Comparison of ENCODE assay signal across 11 mouse cellular contexts in the genomic region with DNA sequence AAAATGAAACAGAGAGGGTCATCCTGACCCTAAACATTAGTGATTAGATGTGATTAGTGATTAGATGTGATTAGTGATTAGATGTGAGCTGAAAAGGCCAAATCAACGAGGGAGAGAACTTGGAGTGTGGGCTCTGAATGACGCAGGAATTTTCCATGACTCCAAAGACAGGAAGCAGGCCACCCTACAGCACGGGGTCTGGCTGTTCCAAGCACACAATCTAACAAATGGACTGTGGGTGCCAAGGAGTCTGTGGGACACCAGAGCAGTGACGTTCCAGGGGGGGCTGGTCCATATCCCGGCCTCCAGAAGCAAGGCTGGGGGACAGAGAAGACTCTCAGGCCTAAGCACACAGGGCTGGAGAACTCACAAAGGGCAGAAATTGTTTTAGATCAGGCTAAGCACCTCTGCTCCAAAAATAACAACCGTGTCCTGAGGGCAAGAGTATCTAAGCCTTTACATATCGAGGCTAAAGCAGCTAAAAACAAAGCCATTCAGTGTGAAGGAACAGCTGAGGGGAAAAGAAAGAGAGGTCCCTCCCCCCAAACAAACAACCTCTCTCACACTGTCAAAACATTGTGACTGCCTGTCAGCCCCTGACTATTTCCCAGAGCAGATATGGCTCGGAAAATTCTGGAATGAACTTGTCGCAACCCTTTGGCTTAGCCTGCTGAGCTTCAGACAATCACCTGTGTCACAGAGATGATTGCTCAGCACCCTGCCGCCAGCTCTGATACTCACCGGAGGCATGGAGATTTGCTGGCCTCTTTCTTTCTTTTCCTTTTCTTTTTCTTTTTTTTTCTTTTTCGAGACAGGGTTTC. TPM values are rescaled to one million over a fixed set of nuclear protein-coding genes. Genes with fewer than 3 reads are reported as not detected.
DNase-seq lines count a peak whose midpoint lies in the region; ATAC-seq lines count a peak whose summit lies in the region.
"Had no signal": no experiment of that assay in that cellular context is flagged by ENCODE, and none has a peak within 500 bp of the region (broad histone marks: within the 10 kb centered on the region; RNA-seq: fewer than 3 reads in every experiment).

No protein-coding gene starts in this region.

- intact Hi-C loops in heart, postnatal 10 days (cut with DNase I) = no loop called here

- H3K9me3 ChIP-seq in embryonic facial prominence, embryonic 12.5 days = no peaks in the 10 kb centered on the region
- H3K9me3 ChIP-seq in midbrain, embryonic 10.5 days (replicated peaks) = no peaks in the 10 kb centered on the region

- no peaks in the 10 kb centered on the region for H3K27me3 ChIP-seq in embryonic facial prominence, embryonic 12.5 days
- H3K27me3 ChIP-seq in midbrain, embryonic 10.5 days (ENCODE audit: low read depth, poor library complexity, severe bottlenecking) = no peaks in the 10 kb centered on the region

- peak; percentile 97 for DNase-seq in heart, adult 11 months
- DNase-seq in heart, adult 8-10 months (ENCODE audit: low spot score) = no peak
- DNase-seq in heart, postnatal 10 days = peak; percentile 33 to 40
- DNase-seq in lung, postnatal 14 days = peak; percentile 23
- no peak for DNase-seq in midbrain, embryonic 10.5 days (ENCODE audit: low spot score)
- no peak for DNase-seq in cerebellum, postnatal 14 days
- DNase-seq in gastrocnemius, postnatal 4 days (ENCODE audit: low spot score in 2 of 2) = no peak
- DNase-seq: gastrocnemius, postnatal 36 days; layer of hippocampus, adult 9-11 months; liver had no signal

- no peak overlapping the region for H3K9ac ChIP-seq in embryonic facial prominence, embryonic 12.5 days

- no peaks in the 10 kb centered on the region for H3K36me3 ChIP-seq in embryonic facial prominence, embryonic 12.5 days
- H3K36me3 ChIP-seq in midbrain, embryonic 10.5 days = no peaks in the 10 kb centered on the region

- H3K4me3 ChIP-seq in embryonic facial prominence, embryonic 12.5 days = no peak overlapping the region
- no peak overlapping the region for H3K4me3 ChIP-seq in midbrain, embryonic 10.5 days

- no peaks in the 10 kb centered on the region for H3K4me1 ChIP-seq in embryonic facial prominence, embryonic 12.5 days
- no peaks in the 10 kb centered on the region for H3K4me1 ChIP-seq in midbrain, embryonic 10.5 days

- ATAC-seq in embryonic facial prominence, embryonic 12.5 days (ENCODE audit: insufficient number of reproducible peaks, insufficient read depth, low FRiP score, low TSS enrichment) = no peak

- no peak overlapping the region for H3K4me2 ChIP-seq in embryonic facial prominence, embryonic 12.5 days (replicated peaks)

- WGBS in embryonic facial prominence, embryonic 12.5 days = 38% methylated on average over 12 of the region's 12 CpGs
- WGBS in midbrain, embryonic 10.5 days = 78% methylated on average over 12 of the region's 12 CpGs

- H3K27ac ChIP-seq in embryonic facial prominence, embryonic 12.5 days = peak overlapping the region; percentile 33; the same call in 1 of the 2 replicates
- no peak overlapping the region for H3K27ac ChIP-seq in midbrain, embryonic 10.5 days (replicated peaks)

RNA-seq across cellular contexts. Expression of a gene that starts 27.4 kb away (rescaled TPM):
- total RNA-seq in heart, adult 8-10 months (2022) = 10 to 100 TPM; 76.4 to 83.2 (median 81.2) TPM
- 246 and 252 TPM in 2 replicates for polyA plus RNA-seq in embryonic facial prominence, embryonic 12.5 days (2016; fragmentation: Nextera tagmentation; extraction: Ambion mirVana)
- total RNA-seq in heart, postnatal 10 days (2021) = 10 to 100 TPM; 80.4 to 85.9 TPM
- polyA plus RNA-seq in midbrain, embryonic 10.5 days (2016; fragmentation: Nextera tagmentation; extraction: Ambion mirVana) = 280 and 283 TPM in 2 replicates
- total RNA-seq in gastrocnemius, postnatal 4 days (2021) = 10 to 100 TPM; 87.3 to 91.2 TPM

Comparison
In these comparisons a context has a peak if more than half of its experiments do, and no peak if none do; other contexts are left out.
1. DNase-seq: peak in heart, adult 11 months (single experiment), heart, postnatal 10 days (2 of 2) and lung, postnatal 14 days (single experiment); none in heart, adult 8-10 months (single experiment), midbrain, embryonic 10.5 days (single experiment), cerebellum, postnatal 14 days (0 of 2) and gastrocnemius, postnatal 4 days (0 of 2).